In the genomic region with DNA sequence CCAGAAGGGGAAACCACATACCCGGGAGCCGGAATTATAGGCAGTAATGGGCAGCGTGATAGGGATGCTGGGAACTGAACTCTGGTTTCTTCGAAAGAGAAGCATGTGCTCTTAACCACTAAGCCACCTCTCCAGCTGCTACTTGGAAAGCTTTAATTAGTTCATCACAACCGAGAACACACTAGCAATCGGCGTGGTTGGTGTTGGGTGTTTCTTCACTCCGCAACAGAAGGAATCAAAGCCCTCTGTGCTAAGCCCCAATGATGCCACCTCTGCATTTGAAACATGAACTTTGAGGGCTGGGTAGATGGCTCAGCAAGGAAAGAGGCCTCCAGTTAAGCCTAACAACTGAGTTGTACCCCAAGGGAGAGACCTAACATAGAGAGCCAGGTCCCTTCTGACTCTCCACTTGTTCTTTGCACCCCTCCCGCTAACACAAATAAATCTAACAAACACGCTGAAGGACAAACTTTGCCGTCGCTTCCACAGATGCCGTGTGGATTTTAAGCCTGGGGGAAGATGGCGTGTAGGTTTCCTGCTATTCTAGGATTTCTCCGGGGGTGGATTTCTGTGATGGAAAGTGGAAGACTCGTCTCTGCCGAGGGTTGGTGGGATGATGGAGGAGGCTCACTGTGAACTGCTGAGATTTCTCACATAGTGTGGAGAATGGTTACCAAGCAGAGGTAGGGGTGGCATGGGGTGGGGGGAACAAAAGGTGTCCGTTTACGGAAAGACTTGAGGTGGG, we compare ENCODE assay signal across 22 mouse cellular contexts.
A peak's percentile ranks its signal among the peaks of the same experiment; 100 is the strongest.
DNase-seq lines count a peak whose midpoint lies in the region; ATAC-seq lines count a peak whose summit lies in the region.
"Had no signal": no experiment of that assay in that cellular context is flagged by ENCODE, and none has a peak within 500 bp of the region (broad histone marks: within the 10 kb centered on the region; RNA-seq: fewer than 3 reads in every experiment).

No protein-coding gene starts in this region.

- intact Hi-C loops in left cerebral cortex, postnatal 14 days (cut with DNase I): loop anchor here (2.0 kb wide), 1 partner anchor 257 kb away; a partner anchor contains a TSS
- intact Hi-C loops in left cerebral cortex, postnatal 10 days (cut with DNase I): loop anchor here (10.0 kb wide), 1 partner anchor 171 kb away; no protein-coding TSS in a partner anchor
- intact Hi-C loops in heart, postnatal 10 days (cut with DNase I): no loop called here

- peak; percentile 83 for ATAC-seq in frontal cortex, adult (ENCODE audit: low TSS enrichment)
- ATAC-seq: forebrain, embryonic 14.5 days; intestine, embryonic 16.5 days had no signal

- no peak for DNase-seq in frontal cortex, postnatal 10 days (ENCODE audit: low spot score in 2 of 2)
- DNase-seq in left cerebral cortex, postnatal 14 days (ENCODE audit: low spot score in 2 of 2): peak; percentile 63 to 75
- no peak for DNase-seq in left cerebral cortex, postnatal 10 days (ENCODE audit: extremely low spot score in 1 of 2, low spot score in 2 of 2)
- DNase-seq in right cerebral cortex, adult 2 months (ENCODE audit: low spot score in 2 of 2): peak; percentile 62 to 73
- DNase-seq in cerebellum, adult 9-10 months: no peak
- no peak for DNase-seq in kidney, postnatal 4 days
- DNase-seq in heart, postnatal 10 days: no peak
- DNase-seq: adrenal gland, adult 8-10 months; cerebellum, adult 8-10 months; embryo, embryonic 11 days; heart, postnatal 4 days; kidney, adult 8-10 months; layer of hippocampus, postnatal 36 days; lung, embryonic 14.5 days; lung, postnatal 14 days; midbrain, embryonic 14.5 days; spleen, adult 18-20 months; thymus, adult 18-20 months; thymus, postnatal 36 days had no signal

Comparison
In these comparisons a context has a peak if more than half of its experiments do, and no peak if none do; other contexts are left out.
1. DNase-seq: peak in left cerebral cortex, postnatal 14 days (2 of 2) and right cerebral cortex, adult 2 months (2 of 2); none in frontal cortex, postnatal 10 days (0 of 2), left cerebral cortex, postnatal 10 days (0 of 2), cerebellum, adult 9-10 months (single experiment), kidney, postnatal 4 days (0 of 2) and heart, postnatal 10 days (0 of 2).